27 mouse cellular contexts compared by ENCODE assay signal in the genomic region with DNA sequence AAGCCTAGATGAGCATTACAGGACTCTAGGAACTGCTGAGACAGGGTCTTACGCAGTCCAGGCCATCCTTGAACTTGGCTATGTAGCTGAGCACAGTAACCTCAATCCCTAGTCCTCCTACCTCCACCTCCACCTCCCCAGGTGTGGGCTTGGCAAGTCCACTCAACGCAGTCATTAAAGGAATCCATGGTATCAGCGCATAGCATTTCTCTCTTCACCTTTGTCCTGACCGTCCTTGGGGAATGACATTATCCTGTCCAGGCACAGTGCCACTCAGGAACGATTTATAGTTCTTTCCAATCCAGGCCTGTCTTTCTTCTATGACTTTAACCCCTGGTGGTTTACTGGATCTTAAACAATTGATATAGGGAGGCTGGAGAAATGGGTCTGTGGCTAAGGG. TPM values are rescaled to one million over a fixed set of nuclear protein-coding genes. Genes with fewer than 3 reads are reported as not detected.
DNase-seq lines count a peak whose midpoint lies in the region; ATAC-seq lines count a peak whose summit lies in the region.
"Had no signal": no experiment of that assay in that cellular context is flagged by ENCODE, and none has a peak within 500 bp of the region (broad histone marks: within the 10 kb centered on the region; RNA-seq: fewer than 3 reads in every experiment).

No protein-coding gene starts in this region.

- no peaks in the 10 kb centered on the region for H3K9me3 ChIP-seq in midbrain, embryonic 11.5 days (ENCODE audit: control insufficient read depth, low read length)
- H3K9me3 ChIP-seq in midbrain, embryonic 14.5 days (ENCODE audit: control insufficient read depth, low read length) = no peaks in the 10 kb centered on the region
- H3K9me3 ChIP-seq: G1E had no signal

- H3K27me3 ChIP-seq in midbrain, embryonic 11.5 days (ENCODE audit: control insufficient read depth, insufficient read depth, low read length) = no peaks in the 10 kb centered on the region
- H3K27me3 ChIP-seq in midbrain, embryonic 14.5 days (ENCODE audit: control insufficient read depth, insufficient read depth, low read length) = no peaks in the 10 kb centered on the region

- H3K9ac ChIP-seq in midbrain, embryonic 11.5 days (ENCODE audit: low read length) = no peak overlapping the region
- H3K9ac ChIP-seq in midbrain, embryonic 14.5 days (replicated peaks; ENCODE audit: low read length) = no peak overlapping the region

- DNase-seq in adrenal gland, adult 2 months = peak; percentile 25
- no peak for DNase-seq in adrenal gland, postnatal 25 days
- DNase-seq in adrenal gland, postnatal 10 days = peak; percentile 16
- no peak for DNase-seq in adrenal gland, postnatal 14 days
- DNase-seq in midbrain, embryonic 11.5 days (ENCODE audit: low spot score, missing footprints) = peak; percentile 57
- no peak for DNase-seq in midbrain, embryonic 14.5 days
- DNase-seq: adrenal gland, adult 8-10 months; adrenal gland, postnatal 36 days; B cell, adult 2 months; cerebellum, adult 11 months; cerebellum, adult 11-12 months; cerebellum, adult 18-20 months; cerebellum, adult 2 months; cerebellum, adult 8-10 months; cerebellum, adult 9-10 months; cerebellum, adult 9-11 months had no signal

- H3K36me3 ChIP-seq in midbrain, embryonic 11.5 days (ENCODE audit: control insufficient read depth, insufficient read depth, low read length) = no peaks in the 10 kb centered on the region
- no peaks in the 10 kb centered on the region for H3K36me3 ChIP-seq in midbrain, embryonic 14.5 days (ENCODE audit: control insufficient read depth, insufficient read depth, low read length)
- H3K36me3 ChIP-seq: G1E had no signal

- no peak overlapping the region for H3K4me3 ChIP-seq in midbrain, embryonic 11.5 days (ENCODE audit: low read depth, low read length)
- no peak overlapping the region for H3K4me3 ChIP-seq in midbrain, embryonic 14.5 days (replicated peaks; ENCODE audit: low read depth, low read length)

- ATAC-seq in midbrain, embryonic 11.5 days (ENCODE audit: low FRiP score) = no peak
- ATAC-seq in midbrain, embryonic 14.5 days (ENCODE audit: low FRiP score, low TSS enrichment) = no peak
- ATAC-seq: activated CD4-positive, CD25-positive, alpha-beta regulatory T cell, adult 4 months; CD4-positive, CD25-positive, alpha-beta regulatory T cell, adult 4 months; Patski had no signal

- no peaks in the 10 kb centered on the region for H3K4me1 ChIP-seq in midbrain, embryonic 11.5 days (ENCODE audit: control insufficient read depth, insufficient read depth, low read length)
- no peaks in the 10 kb centered on the region for H3K4me1 ChIP-seq in midbrain, embryonic 14.5 days (ENCODE audit: control insufficient read depth, insufficient read depth, low read length)

- WGBS in midbrain, embryonic 11.5 days = 88% methylated on average over 5 of the region's 5 CpGs
- WGBS in midbrain, embryonic 14.5 days = 84% methylated on average over 5 of the region's 5 CpGs

- no peak overlapping the region for H3K27ac ChIP-seq in midbrain, embryonic 11.5 days (ENCODE audit: low read depth, low read length)
- no peak overlapping the region for H3K27ac ChIP-seq in midbrain, embryonic 14.5 days (replicated peaks; ENCODE audit: low read depth, low read length)

- H3K4me2 ChIP-seq in midbrain, embryonic 11.5 days = no peak overlapping the region
- no peak overlapping the region for H3K4me2 ChIP-seq in midbrain, embryonic 14.5 days (ENCODE audit: low read length)

RNA-seq across cellular contexts. Expression of a gene that starts 24.8 kb away (rescaled TPM):
- 10 to 100 TPM; 19.5 to 21.6 TPM for total RNA-seq in adrenal gland, adult 2 months (2021)
- polyA plus RNA-seq in adrenal gland, adult 2 months (2012; rRNA removed) = 18.6 and 20.7 TPM in 2 replicates
- total RNA-seq in adrenal gland, postnatal 25 days (2021) = 18.8 and 24.7 TPM in 2 replicates
- 10 to 100 TPM; 20.6 to 23.4 TPM for total RNA-seq in adrenal gland, postnatal 10 days (2021)
- 17.2 and 19.4 TPM in 2 replicates for total RNA-seq in adrenal gland, postnatal 14 days (2021)
- polyA plus RNA-seq in midbrain, embryonic 11.5 days (2014; fragmentation: Nextera tagmentation; extraction: Ambion mirVana) = 13.2 and 17.8 TPM in 2 replicates
- polyA plus RNA-seq in midbrain, embryonic 14.5 days (2014; fragmentation: Nextera tagmentation; extraction: Ambion mirVana) = 42.8 and 44.9 TPM in 2 replicates

RNA-seq across cellular contexts. Expression of a gene that starts 42.1 kb away (rescaled TPM):
- not detected for total RNA-seq in adrenal gland, adult 2 months (2021)
- not detected in 2 replicates for polyA plus RNA-seq in adrenal gland, adult 2 months (2012; rRNA removed)
- not detected in 2 replicates for total RNA-seq in adrenal gland, postnatal 25 days (2021)
- total RNA-seq in adrenal gland, postnatal 10 days (2021) = not detected
- not detected in 2 replicates for total RNA-seq in adrenal gland, postnatal 14 days (2021)
- not detected in 2 replicates for polyA plus RNA-seq in midbrain, embryonic 11.5 days (2014; fragmentation: Nextera tagmentation; extraction: Ambion mirVana)
- polyA plus RNA-seq in midbrain, embryonic 14.5 days (2014; fragmentation: Nextera tagmentation; extraction: Ambion mirVana) = not detected in 2 replicates
- total RNA-seq: adrenal gland, adult 18-20 months; adrenal gland, adult 8-10 months; adrenal gland, postnatal 36 days; adrenal gland, postnatal 4 days; CH12.LX; ES-E14; G1E; MEL had no signal
- polyA plus RNA-seq: activated CD4-positive, CD25-positive, alpha-beta regulatory T cell, adult 4 months; brain, embryonic 14.5 days; C2C12; CD4-positive, CD25-positive, alpha-beta regulatory T cell, adult 4 months; cerebellum, adult 2 months; G1E; Patski had no signal

RNA-seq across cellular contexts. Expression of a gene that starts 52.3 kb away (rescaled TPM):
- total RNA-seq in adrenal gland, adult 2 months (2021) = not detected
- not detected in 2 replicates for polyA plus RNA-seq in adrenal gland, adult 2 months (2012; rRNA removed)
- not detected in 2 replicates for total RNA-seq in adrenal gland, postnatal 25 days (2021)
- not detected for total RNA-seq in adrenal gland, postnatal 10 days (2021)
- total RNA-seq in adrenal gland, postnatal 14 days (2021) = not detected in 2 replicates
- polyA plus RNA-seq in midbrain, embryonic 11.5 days (2014; fragmentation: Nextera tagmentation; extraction: Ambion mirVana) = not detected in 2 replicates
- polyA plus RNA-seq in midbrain, embryonic 14.5 days (2014; fragmentation: Nextera tagmentation; extraction: Ambion mirVana) = not detected in 2 replicates
- total RNA-seq: adrenal gland, adult 18-20 months; adrenal gland, adult 8-10 months; adrenal gland, postnatal 36 days; adrenal gland, postnatal 4 days; CH12.LX; ES-E14; G1E; MEL had no signal
- polyA plus RNA-seq: activated CD4-positive, CD25-positive, alpha-beta regulatory T cell, adult 4 months; brain, embryonic 14.5 days; C2C12; CD4-positive, CD25-positive, alpha-beta regulatory T cell, adult 4 months; cerebellum, adult 2 months; G1E; Patski had no signal

Comparison
In these comparisons a context has a peak if more than half of its experiments do, and no peak if none do; other contexts are left out.
1. DNase-seq: peak in adrenal gland, adult 2 months (single experiment), adrenal gland, postnatal 10 days (single experiment) and midbrain, embryonic 11.5 days (single experiment); none in adrenal gland, postnatal 25 days (single experiment), adrenal gland, postnatal 14 days (single experiment) and midbrain, embryonic 14.5 days (single experiment).